Mouse (Mus musculus): ENCODE measurements around the gene Nacc2.

Nacc2 gene

GRCm38 (mm10) chr2:26139545-26140206 lies 16.7 kb upstream of the Nacc2 start:
- DNase-seq (ENCODE audit: low read depth, low spot score), result no peak

- no peak for DNase-seq (ENCODE audit: low read depth, low spot score)
These were observed 16.1 kb upstream of the Nacc2 start for GRCm38 (mm10) chr2:26139034-26139544.

GRCm38 (mm10) chr2:26138252-26139033 lies 15.4 kb upstream of the Nacc2 start:
- peak; percentile 31 for DNase-seq (ENCODE audit: low read depth, low spot score)

DNA sequence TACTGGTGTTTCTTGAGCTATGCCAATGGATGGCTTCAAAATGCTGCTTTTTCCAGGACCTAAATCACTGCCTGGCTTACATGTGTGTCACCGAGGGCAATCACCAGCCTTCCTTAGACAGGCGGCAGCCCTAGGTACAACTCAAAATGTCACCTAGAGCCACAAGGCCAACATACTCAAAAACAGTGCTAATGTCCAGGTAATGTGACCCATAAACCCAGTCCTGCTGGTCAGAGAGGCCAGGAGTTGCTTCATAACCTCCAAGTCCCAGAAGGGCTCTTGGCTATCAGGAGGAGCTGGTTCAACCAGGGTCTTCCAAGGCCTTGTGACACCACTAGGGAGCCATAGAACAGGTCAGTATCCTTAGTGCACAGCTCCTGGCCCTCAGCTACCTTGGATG lies 11.6 kb upstream of the Nacc2 start:
- DNase-seq (ENCODE audit: low read depth, low spot score), result no peak

DNA sequence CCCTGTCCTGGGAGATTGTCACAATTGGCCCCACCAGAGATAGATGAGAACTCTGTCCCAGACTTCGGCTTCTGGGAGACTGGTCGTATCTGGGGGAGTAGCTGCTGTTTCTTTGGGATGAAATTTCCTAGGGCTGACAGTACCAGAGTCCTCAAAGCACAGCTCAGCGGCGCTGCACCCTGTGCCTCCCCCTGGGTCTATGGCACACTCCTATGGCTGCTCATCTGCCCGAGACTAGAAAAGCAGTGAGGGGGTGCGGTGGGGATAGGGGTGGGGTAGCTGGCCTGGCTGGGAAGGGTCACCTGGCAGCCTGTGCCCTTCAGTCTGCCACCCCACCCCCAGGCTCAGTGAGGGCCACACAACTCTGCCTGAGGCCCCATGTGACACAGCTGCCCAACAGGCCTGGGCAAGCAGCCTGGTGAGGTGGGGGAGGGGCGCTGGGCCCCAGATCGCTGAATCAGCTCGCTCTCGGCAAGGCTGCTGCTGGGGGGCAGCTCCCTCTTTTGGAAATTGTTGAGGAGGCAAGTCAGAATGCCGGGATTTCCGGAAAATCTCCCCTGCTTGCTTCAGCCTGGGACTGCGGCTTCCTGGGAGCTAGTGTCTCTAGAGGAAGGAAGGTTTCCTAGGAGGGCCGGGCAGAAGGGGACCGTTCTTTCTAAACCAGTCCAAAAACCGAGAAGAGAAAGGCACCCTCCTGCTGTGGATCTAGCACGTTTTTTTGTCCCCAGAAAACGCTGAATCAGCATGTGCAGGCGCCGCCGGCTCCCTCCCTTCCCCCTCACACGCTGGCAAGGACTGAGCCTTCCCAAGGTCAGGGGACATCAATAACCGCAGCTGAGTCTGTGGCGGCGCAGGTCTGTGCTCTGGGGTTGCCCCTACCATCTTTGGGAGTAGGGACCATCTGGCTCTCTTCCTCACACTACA lies 9.9 kb upstream of the Nacc2 start:
- no peak for DNase-seq (ENCODE audit: low read depth, low spot score)

DNA sequence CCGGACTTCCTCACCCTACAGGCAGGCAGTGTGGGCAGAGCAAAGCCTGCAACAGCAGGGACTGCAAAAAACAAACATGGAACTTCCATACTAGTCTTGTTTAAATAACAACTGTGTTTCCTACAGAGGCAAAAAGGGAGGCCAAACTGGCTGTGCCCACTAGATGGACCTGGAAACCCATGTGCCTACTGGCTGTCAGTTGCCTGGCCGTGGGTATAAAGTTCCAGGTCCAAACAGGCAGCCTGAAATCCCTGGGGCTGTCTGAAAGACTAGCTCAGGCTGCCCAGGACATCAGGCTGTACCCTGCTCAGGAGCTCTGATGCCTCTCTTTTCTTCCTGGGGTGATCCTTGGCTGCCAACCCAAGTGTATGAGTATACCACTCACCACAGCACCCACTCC lies 8.3 kb upstream of the Nacc2 start:
- no peak for DNase-seq (ENCODE audit: low read depth, low spot score)

DNA sequence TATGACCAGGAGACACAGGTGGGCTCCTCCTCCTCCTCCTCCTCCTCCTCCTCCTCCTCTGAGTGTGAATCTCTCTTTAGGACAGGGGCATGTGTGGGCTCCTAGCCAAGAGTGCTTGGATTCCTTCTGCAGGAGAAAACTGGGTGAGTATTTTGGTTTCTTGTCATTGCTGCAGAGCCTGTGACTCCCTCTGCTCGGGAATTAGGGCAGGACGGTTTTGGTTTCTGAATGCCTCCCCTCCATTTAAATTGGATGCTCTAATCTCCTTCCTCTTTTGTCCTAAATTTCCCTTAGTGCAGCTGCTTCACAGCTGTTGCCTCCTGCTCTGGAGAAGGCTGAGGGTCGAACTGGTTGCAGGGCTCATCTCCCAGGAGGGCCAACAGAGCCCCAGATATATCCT lies 6.9 kb upstream of the Nacc2 start:
- no peak for DNase-seq (ENCODE audit: low read depth, low spot score)

- no peak for DNase-seq (ENCODE audit: low read depth, low spot score)
These were observed 6.3 kb upstream of the Nacc2 start for GRCm38 (mm10) chr2:26129346-26129745.

DNA sequence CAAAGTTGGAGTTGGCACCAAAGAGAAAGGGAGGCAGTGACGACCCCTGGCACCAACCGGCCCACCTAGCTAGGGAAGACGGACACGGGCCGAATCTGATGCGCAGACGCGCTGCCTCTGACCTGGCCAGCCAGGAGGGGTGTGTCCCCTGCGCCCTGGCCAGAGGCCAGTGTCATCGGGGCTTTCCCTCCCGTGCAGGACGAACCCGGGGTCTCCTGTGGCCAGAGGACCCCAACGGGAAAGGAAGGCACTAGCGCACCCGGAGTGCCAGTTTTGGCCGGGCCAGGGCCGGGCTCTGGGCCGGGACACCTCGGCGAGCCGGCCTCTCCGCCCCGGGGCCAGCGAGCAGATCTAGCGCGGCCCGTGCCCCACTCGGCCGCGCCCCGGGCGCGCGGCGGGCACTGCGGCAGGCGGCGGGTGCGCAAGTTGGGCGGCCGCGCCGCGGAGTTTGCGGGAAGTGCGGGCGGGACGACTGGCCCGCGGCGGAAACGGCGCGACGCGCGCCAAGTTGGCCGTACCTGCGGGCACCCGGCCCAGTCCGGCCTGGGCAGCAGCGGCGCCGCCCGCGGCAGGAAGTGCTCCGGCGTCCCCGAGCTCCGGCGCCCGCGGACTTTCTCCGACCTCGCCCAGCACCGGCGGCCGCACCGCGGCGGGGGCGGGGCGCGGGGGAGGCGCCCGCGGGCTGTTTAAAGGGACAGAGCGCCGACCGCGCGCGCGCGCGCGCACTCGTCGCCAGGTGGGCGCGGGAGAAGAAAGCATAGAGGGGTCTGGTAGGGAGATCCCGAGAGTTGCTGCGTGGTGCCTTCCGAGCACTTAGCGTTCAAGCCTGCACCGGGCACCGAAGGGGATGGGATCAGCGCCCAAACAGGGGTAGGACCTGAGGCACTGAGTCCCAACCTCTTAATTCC lies 595 bp downstream of the Nacc2 start:
- DNase-seq (ENCODE audit: low read depth, low spot score), result peak; percentile 14

GRCm38 (mm10) chr2:26121541-26122083 lies 1.4 kb downstream of the Nacc2 start:
- no peak for DNase-seq (ENCODE audit: low read depth, low spot score)

- no peak for DNase-seq (ENCODE audit: low read depth, low spot score)
These were observed 3.4 kb downstream of the Nacc2 start for GRCm38 (mm10) chr2:26119626-26120025.

GRCm38 (mm10) chr2:26119310-26119592 lies 3.8 kb downstream of the Nacc2 start:
- no peak for DNase-seq (ENCODE audit: low read depth, low spot score)

DNA sequence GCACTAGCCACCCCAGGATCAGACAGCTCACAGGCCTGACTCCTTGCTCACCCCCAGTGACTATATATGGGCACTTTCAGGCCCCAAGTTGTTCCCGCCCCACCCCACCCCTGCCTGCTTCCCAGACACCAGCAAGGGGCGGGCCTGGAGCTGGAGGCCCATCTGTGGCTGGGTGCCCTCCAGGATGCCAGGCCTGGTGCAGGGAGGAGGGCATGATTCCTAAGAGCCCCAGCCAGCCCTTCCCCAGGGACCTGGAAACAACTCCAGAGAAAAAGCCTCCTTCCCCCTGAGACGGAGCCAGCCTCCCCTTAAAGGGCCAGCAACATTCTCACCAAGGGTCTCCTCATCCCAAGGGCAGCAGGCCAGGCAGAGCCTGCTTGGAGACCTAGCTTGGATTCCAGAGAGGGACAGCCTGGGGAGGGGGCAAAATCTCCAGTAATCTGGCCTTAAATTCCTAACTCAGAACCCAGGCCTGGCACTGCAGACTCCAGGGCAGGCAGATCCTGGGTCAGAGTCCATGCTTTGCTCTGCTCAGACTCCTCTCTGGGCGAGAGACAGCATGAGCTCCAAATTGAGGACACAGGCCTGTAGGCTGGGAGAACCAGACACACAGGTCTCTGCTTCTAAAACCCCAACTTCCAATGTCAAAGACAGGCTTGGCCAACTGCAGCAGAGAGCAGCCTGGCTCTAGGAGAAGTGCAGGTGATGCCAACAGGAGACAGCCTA lies 4.3 kb downstream of the Nacc2 start:
- no peak for DNase-seq (ENCODE audit: low read depth, low spot score)

- no peak for DNase-seq (ENCODE audit: low read depth, low spot score)
These were observed 5.4 kb downstream of the Nacc2 start for GRCm38 (mm10) chr2:26117580-26117979.

- DNase-seq (ENCODE audit: low read depth, low spot score), result no peak
These were observed 6.5 kb downstream of the Nacc2 start for GRCm38 (mm10) chr2:26116550-26116949.

DNA sequence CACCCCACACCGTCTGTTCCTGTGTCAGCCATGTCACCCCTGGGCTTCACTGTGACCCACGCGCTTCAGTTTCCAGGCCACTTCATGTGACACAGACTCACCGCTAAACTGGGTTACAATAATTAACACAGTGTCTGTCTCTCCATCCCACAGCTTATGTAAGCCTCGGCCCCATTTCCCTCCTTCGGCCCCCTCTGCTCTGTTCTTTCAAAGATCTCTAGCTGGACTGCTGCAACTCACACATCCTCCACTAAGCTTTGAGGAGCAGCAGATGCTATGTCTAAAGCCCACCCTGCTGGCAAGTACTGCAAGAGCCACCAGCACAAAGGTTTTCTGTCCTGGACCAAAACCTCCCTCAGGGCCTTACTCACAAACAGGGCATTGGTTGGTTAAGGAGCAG lies 7.8 kb downstream of the Nacc2 start:
- no peak for DNase-seq (ENCODE audit: low read depth, low spot score)

DNA sequence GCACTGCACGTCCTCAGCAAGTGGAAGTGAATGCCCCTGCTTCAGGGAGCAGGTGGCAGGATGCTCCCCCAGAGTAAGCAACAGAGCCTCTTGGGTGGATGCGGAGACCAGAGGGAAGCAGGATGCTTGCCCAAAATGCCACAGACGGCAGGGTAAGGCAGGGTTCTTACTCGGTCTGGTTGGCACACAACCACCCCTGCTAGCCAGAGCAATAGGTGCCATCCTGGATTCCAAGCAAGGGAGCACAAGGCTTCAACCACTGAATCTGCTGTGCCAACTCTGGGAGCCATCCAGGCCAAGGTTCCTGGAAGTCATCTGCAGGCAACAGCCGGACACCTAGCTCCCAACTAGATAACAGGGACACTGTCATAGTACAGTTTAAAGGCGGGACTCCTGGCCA lies 14.8 kb downstream of the Nacc2 start:
- DNase-seq (ENCODE audit: low read depth, low spot score), result no peak

GRCm38 (mm10) chr2:26107011-26107410 lies 16.0 kb downstream of the Nacc2 start:
- no peak for DNase-seq (ENCODE audit: low read depth, low spot score)

- DNase-seq (ENCODE audit: low read depth, low spot score), result no peak
These were observed 16.8 kb downstream of the Nacc2 start for GRCm38 (mm10) chr2:26106233-26106632.

DNA sequence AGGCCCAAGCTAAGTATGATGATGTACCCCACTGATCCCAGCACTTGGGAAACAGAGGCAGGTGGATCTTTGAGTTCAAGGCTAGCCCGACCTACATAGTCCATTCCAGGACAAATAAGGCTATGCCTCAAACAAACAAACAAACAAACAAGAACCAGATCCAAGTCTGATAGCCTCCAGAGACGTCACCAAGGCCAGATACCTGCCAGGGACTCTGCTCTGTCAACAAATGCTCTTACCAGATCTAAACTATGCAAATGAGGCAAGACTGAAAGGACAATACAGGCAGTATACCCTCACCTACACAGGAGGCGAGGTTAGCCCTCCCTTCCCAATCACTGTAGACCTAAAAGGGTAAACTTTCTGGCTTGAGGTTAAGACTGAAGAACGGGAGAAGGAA lies 22.7 kb downstream of the Nacc2 start:
- no peak for DNase-seq (ENCODE audit: low read depth, low spot score)
